Mouse (Mus musculus): ENCODE results near the gene Pax3. TPM values are rescaled to one million over a fixed set of nuclear protein-coding genes. Genes with fewer than 3 reads are reported as not detected.

Gene Pax3
- polyA plus RNA-seq, 1 experiment from 2014 or later = 0.09 TPM

GRCm38 (mm10) chr1:78129267-78129666 is 67.7 kb downstream of the Pax3 start:
- H3K4me1 ChIP-seq = no peaks in the 10 kb centered on the region
- no peak for ATAC-seq (ENCODE audit: extremely low read depth, insufficient number of reproducible peaks, low FRiP score, low TSS enrichment)
- no peaks in the 10 kb centered on the region for H3K36me3 ChIP-seq
- peaks cover 11% of the 10 kb centered on the region; the same call in 1 of the 2 replicates for H3K27me3 ChIP-seq (replicated peaks)
- no peak overlapping the region for H3K4me3 ChIP-seq
- no peak overlapping the region for H3K4me2 ChIP-seq
- WGBS = 54% methylated on average over 5 of the region's 5 CpGs
- no peaks in the 10 kb centered on the region for H3K9me3 ChIP-seq
- no peak overlapping the region for H3K27ac ChIP-seq (replicated peaks)
- H3K9ac ChIP-seq = no peak overlapping the region

GRCm38 (mm10) chr1:78119899-78120560 is 76.9 kb downstream of the Pax3 start:
- Histone ChIP-seq H3K27me3 (replicated peaks) (peaks cover 4% of the 10 kb centered on the region; the same call in 1 of the 2 replicates), H3K9ac (no peak overlapping the region), H3K36me3 (no peaks in the 10 kb centered on the region), H3K27ac (replicated peaks) (no peak overlapping the region), H3K4me2 (no peak overlapping the region), H3K4me3 (no peak overlapping the region), H3K9me3 (no peaks in the 10 kb centered on the region), H3K4me1 (no peaks in the 10 kb centered on the region)
- no peak for ATAC-seq (ENCODE audit: extremely low read depth, insufficient number of reproducible peaks, low FRiP score, low TSS enrichment)
- 19% methylated on average over 10 of the region's 10 CpGs for WGBS

DNA sequence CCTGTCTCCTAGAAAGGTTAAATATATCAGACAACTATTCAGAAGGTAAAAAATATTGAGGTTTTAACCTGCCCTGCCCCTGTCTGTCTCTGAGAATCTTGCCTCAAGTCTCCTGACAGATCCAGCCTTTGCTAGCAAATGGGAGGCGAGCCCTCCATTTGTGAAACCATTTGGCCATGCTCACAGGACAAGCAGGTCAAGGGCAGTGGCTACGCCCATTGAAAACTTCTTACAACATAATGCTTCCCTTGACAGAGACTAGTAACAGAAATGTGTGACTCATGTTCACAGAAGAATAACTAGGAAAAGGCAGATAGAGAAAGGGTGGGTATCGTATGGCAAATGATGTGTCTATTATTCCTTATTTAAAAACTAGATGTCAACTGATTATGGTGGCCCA is 80.9 kb downstream of the Pax3 start:
- WGBS = 77% methylated on average over 3 of the region's 3 CpGs
- no peak overlapping the region for H3K9ac ChIP-seq
- H3K27ac ChIP-seq (replicated peaks) = no peak overlapping the region
- H3K4me1 ChIP-seq = no peaks in the 10 kb centered on the region
- H3K27me3 ChIP-seq (replicated peaks) = peaks cover 7% of the 10 kb centered on the region
- no peaks in the 10 kb centered on the region for H3K9me3 ChIP-seq
- H3K36me3 ChIP-seq = no peaks in the 10 kb centered on the region
- H3K4me2 ChIP-seq = no peak overlapping the region
- no peak for ATAC-seq (ENCODE audit: extremely low read depth, insufficient number of reproducible peaks, low FRiP score, low TSS enrichment)
- no peak overlapping the region for H3K4me3 ChIP-seq

DNA sequence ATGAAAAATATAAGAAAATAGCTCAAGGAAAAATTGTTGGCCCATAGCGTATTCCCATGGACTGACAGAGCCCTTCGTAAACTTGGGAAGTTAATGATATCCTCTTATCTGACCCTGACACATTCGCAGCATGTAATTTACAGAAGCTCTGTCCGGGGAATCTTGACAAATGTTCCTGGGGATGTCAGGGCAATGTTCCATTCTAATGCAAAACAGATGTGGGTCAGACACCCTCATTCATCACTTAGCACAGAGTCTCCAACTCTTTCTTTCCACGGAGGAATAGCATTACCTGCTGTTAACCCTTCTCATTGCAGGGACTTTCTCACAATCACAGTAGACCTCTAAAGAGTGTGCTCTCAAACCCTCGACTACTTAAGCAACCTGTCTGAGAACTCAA is 86.6 kb downstream of the Pax3 start:
- no peak overlapping the region for H3K4me3 ChIP-seq
- H3K4me2 ChIP-seq = no peak overlapping the region
- no peaks in the 10 kb centered on the region for H3K36me3 ChIP-seq
- no peaks in the 10 kb centered on the region for H3K9me3 ChIP-seq
- no peak for ATAC-seq (ENCODE audit: extremely low read depth, insufficient number of reproducible peaks, low FRiP score, low TSS enrichment)
- no peak overlapping the region for H3K27ac ChIP-seq (replicated peaks)
- no peaks in the 10 kb centered on the region for H3K4me1 ChIP-seq
- no peak overlapping the region for H3K9ac ChIP-seq
- WGBS = 27% methylated on average over 6 of the region's 6 CpGs
- peaks cover 10% of the 10 kb centered on the region for H3K27me3 ChIP-seq (replicated peaks)

DNA sequence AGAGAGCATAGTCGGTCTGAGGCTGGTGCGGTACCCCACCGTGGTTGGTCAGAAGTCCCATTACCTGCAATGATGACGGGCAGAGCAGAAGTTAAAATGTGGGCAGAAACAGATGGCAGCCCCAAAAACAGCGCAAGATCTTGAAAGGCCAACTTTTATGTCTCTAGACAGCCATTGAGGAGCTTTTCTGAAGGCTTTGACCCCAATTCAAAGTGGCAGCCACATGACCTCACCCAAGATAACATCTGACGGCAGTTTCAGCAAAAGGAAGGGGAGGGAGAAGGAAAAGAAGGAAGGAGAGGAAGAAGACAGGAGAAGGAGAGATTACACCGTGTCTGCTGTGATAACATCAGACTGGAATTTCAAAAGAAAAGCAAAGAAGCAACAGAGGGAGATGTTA is 93.4 kb downstream of the Pax3 start:
- H3K27ac ChIP-seq (replicated peaks) = no peak overlapping the region
- no peaks in the 10 kb centered on the region for H3K36me3 ChIP-seq
- H3K4me3 ChIP-seq = no peak overlapping the region
- H3K4me2 ChIP-seq = no peak overlapping the region
- no peaks in the 10 kb centered on the region for H3K4me1 ChIP-seq
- no peak overlapping the region for H3K9ac ChIP-seq
- ATAC-seq (ENCODE audit: extremely low read depth, insufficient number of reproducible peaks, low FRiP score, low TSS enrichment) = no peak
- H3K9me3 ChIP-seq = no peaks in the 10 kb centered on the region
- H3K27me3 ChIP-seq (replicated peaks) = no peaks in the 10 kb centered on the region
- 56% methylated on average over 7 of the region's 7 CpGs for WGBS

- no peak overlapping the region for H3K9ac ChIP-seq
- H3K4me3 ChIP-seq = no peak overlapping the region
- H3K27ac ChIP-seq (replicated peaks) = no peak overlapping the region
- no peaks in the 10 kb centered on the region for H3K9me3 ChIP-seq
- H3K4me1 ChIP-seq = no peaks in the 10 kb centered on the region
- ATAC-seq (ENCODE audit: extremely low read depth, insufficient number of reproducible peaks, low FRiP score, low TSS enrichment) = no peak
- no peaks in the 10 kb centered on the region for H3K36me3 ChIP-seq
- 87% methylated on average over 4 of the region's 4 CpGs for WGBS
- no peaks in the 10 kb centered on the region for H3K27me3 ChIP-seq (replicated peaks)
- no peak overlapping the region for H3K4me2 ChIP-seq
Measured at GRCm38 (mm10) chr1:78093619-78094018, 103.3 kb downstream of the Pax3 start.

DNA sequence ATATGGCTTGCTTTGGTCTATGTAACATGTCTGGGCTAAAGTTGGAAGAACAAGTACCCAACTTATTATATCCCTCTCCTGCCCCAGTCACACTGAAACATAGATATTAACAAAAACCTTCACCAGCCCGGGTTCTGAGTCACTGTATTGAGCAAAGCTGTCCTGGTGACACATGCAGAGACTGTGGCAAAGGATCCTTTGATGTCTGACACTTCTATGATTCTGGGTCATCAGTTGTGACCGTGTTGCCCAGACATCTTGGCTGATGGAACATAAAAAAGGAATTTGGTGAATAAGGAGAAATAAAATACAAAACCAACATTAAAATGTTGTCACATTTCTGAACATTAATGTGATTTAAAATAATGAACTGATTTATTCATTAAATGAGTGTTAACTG is 108.3 kb downstream of the Pax3 start:
- no peak overlapping the region for H3K9ac ChIP-seq
- no peaks in the 10 kb centered on the region for H3K36me3 ChIP-seq
- 63% methylated on average over 2 of the region's 2 CpGs for WGBS
- H3K27ac ChIP-seq (replicated peaks) = no peak overlapping the region
- H3K27me3 ChIP-seq (replicated peaks) = no peaks in the 10 kb centered on the region
- H3K4me1 ChIP-seq = no peaks in the 10 kb centered on the region
- no peak overlapping the region for H3K4me2 ChIP-seq
- H3K4me3 ChIP-seq = no peak overlapping the region
- no peaks in the 10 kb centered on the region for H3K9me3 ChIP-seq
- ATAC-seq (ENCODE audit: extremely low read depth, insufficient number of reproducible peaks, low FRiP score, low TSS enrichment) = no peak

- no peak overlapping the region for H3K27ac ChIP-seq (replicated peaks)
- H3K36me3 ChIP-seq = no peaks in the 10 kb centered on the region
- no peaks in the 10 kb centered on the region for H3K27me3 ChIP-seq (replicated peaks)
- H3K4me3 ChIP-seq = no peak overlapping the region
- no peak overlapping the region for H3K9ac ChIP-seq
- WGBS = 54% methylated on average over 18 of the region's 18 CpGs
- no peak overlapping the region for H3K4me2 ChIP-seq
- no peaks in the 10 kb centered on the region for H3K4me1 ChIP-seq
- no peak for ATAC-seq (ENCODE audit: extremely low read depth, insufficient number of reproducible peaks, low FRiP score, low TSS enrichment)
- H3K9me3 ChIP-seq = no peaks in the 10 kb centered on the region
Measured at GRCm38 (mm10) chr1:78081761-78082160, 115.2 kb downstream of the Pax3 start.

DNA sequence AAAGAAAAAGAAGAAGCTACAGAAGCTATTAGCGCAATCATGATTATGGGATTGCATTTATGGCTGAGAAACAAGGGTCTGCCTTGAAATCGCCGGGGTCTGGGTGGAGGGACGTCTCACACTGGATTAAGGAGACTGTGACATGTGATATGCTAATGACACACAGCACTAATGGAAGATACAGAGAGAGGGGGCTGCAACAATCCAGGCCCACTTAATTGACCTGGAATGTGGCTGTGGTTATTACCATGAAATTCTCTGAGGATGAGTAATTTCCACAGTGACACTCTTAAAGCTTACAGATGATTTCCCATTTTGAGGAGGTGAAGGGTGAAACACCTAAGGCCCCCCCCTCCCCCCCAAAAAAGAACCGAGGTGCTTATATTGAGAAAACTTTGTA is 136.1 kb downstream of the Pax3 start:
- H3K4me1 ChIP-seq = no peaks in the 10 kb centered on the region
- ATAC-seq (ENCODE audit: extremely low read depth, insufficient number of reproducible peaks, low FRiP score, low TSS enrichment) = no peak
- 46% methylated on average over 5 of the region's 5 CpGs for WGBS
- no peak overlapping the region for H3K9ac ChIP-seq
- H3K27me3 ChIP-seq (replicated peaks) = no peaks in the 10 kb centered on the region
- H3K9me3 ChIP-seq = no peaks in the 10 kb centered on the region
- H3K4me3 ChIP-seq = no peak overlapping the region
- no peaks in the 10 kb centered on the region for H3K36me3 ChIP-seq
- no peak overlapping the region for H3K27ac ChIP-seq (replicated peaks)
- H3K4me2 ChIP-seq = no peak overlapping the region

DNA sequence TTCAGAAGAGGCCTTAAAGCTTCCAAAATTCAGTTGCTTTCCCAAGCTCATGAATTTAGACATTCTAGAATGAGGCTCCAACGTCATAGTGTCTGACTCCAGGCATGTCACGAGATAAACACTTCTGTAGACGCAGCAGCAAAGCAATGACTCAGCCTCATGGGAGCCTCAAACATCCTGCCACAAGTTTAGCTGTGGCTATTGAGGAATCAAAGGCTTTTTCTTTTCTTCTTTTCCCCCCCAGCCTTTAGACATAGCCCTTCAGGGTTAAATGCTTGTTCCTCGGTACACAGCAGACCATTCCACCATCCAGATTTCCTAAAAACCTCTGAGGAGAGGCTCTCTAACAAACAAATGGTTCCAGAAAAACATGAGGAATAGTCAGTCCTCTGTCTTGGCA is 139.0 kb downstream of the Pax3 start:
- no peak for ATAC-seq (ENCODE audit: extremely low read depth, insufficient number of reproducible peaks, low FRiP score, low TSS enrichment)
- Histone ChIP-seq H3K36me3 (no peaks in the 10 kb centered on the region), H3K9me3 (no peaks in the 10 kb centered on the region), H3K27ac (replicated peaks) (no peak overlapping the region), H3K27me3 (replicated peaks) (no peaks in the 10 kb centered on the region), H3K9ac (no peak overlapping the region), H3K4me2 (no peak overlapping the region), H3K4me3 (no peak overlapping the region), H3K4me1 (no peaks in the 10 kb centered on the region)
- 38% methylated on average over 4 of the region's 4 CpGs for WGBS

DNA sequence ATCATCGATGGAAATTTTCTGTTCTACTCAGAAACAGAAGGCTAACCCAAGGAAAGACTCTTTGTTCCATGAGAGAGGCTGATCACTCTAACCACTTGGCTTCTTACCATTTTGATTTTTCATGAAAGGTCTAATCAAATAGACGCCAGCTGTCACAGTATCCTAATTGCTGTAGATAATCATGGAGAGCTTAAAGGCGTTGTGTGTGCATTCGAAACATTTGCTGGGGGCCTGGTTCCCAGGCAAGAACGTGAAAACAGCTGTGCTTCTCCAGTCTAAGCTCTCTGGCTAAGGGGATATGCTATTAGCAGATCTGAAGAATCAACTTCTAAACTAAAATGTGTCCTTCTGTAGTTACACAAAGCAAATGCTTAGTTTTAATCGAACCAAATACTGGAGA is 143.3 kb downstream of the Pax3 start:
- Histone ChIP-seq H3K36me3 (no peaks in the 10 kb centered on the region), H3K4me3 (no peak overlapping the region), H3K9ac (no peak overlapping the region), H3K9me3 (no peaks in the 10 kb centered on the region), H3K4me1 (no peaks in the 10 kb centered on the region), H3K27me3 (replicated peaks) (no peaks in the 10 kb centered on the region), H3K27ac (replicated peaks) (no peak overlapping the region), H3K4me2 (no peak overlapping the region)
- WGBS = 69% methylated on average over 6 of the region's 6 CpGs
- no peak for ATAC-seq (ENCODE audit: extremely low read depth, insufficient number of reproducible peaks, low FRiP score, low TSS enrichment)

Measured in heart, embryonic 13.5 days (tissue).